Mouse (Mus musculus): ENCODE data around the gene Krtap4-8. TPM values are rescaled to one million over a fixed set of nuclear protein-coding genes. Genes with fewer than 3 reads are reported as not detected.
"Not testable (repeated sequence)": the region's sequence is repeated elsewhere in the genome, so short reads cannot be mapped to it uniquely, and the experiment has no call there.

Gene Krtap4-8
- not detected in 2 replicates for polyA plus RNA-seq (2014; fragmentation: Nextera tagmentation; extraction: Ambion mirVana)

GRCm38 (mm10) chr11:99780604-99781003, at the start of gene Krtap4-8:
Gene Krtap4-8, minus strand, starts transcription at chr11:99780704.
- H3K4me1 ChIP-seq (ENCODE audit: control insufficient read depth, insufficient read depth, low read length) = no peaks in the 10 kb centered on the region
- H3K36me3 ChIP-seq (ENCODE audit: control insufficient read depth, insufficient read depth, low read length) = no peaks in the 10 kb centered on the region
- WGBS = 94% methylated on average over 2 of the region's 2 CpGs
- ATAC-seq (ENCODE audit: low FRiP score, low TSS enrichment) = no peak
- no peaks in the 10 kb centered on the region for H3K27me3 ChIP-seq (ENCODE audit: control insufficient read depth, insufficient read depth, low read length)
- H3K9me3 ChIP-seq (ENCODE audit: control insufficient read depth, low read length) = no peaks in the 10 kb centered on the region
- no peak within 1 kb of the TSS for H3K4me2 ChIP-seq (ENCODE audit: low read length)
- H3K4me3 ChIP-seq (replicated peaks; ENCODE audit: low read depth, low read length) = no peak within 1 kb of the TSS
- DNase-seq = no peak
- no peak within 1 kb of the TSS for H3K9ac ChIP-seq (replicated peaks; ENCODE audit: low read length)
- no peak within 1 kb of the TSS for H3K27ac ChIP-seq (replicated peaks; ENCODE audit: low read depth, low read length)

- not testable (repeated sequence) for H3K36me3 ChIP-seq (ENCODE audit: control insufficient read depth, insufficient read depth, low read length); H3K9ac ChIP-seq (replicated peaks; ENCODE audit: low read length); H3K4me3 ChIP-seq (replicated peaks; ENCODE audit: low read depth, low read length); H3K4me1 ChIP-seq (ENCODE audit: control insufficient read depth, insufficient read depth, low read length); H3K27me3 ChIP-seq (ENCODE audit: control insufficient read depth, insufficient read depth, low read length); DNase-seq; H3K4me2 ChIP-seq (ENCODE audit: low read length); ATAC-seq (ENCODE audit: low FRiP score, low TSS enrichment); H3K9me3 ChIP-seq (ENCODE audit: control insufficient read depth, low read length); H3K27ac ChIP-seq (replicated peaks; ENCODE audit: low read depth, low read length)
- 86% methylated on average over 2 of the region's 2 CpGs for WGBS
Observed at GRCm38 (mm10) chr11:99815566-99815965, 35.1 kb upstream of the Krtap4-8 start, which contains the start of gene Gm11564. Gene Gm11564, minus strand, starts transcription at chr11:99815666.

DNA sequence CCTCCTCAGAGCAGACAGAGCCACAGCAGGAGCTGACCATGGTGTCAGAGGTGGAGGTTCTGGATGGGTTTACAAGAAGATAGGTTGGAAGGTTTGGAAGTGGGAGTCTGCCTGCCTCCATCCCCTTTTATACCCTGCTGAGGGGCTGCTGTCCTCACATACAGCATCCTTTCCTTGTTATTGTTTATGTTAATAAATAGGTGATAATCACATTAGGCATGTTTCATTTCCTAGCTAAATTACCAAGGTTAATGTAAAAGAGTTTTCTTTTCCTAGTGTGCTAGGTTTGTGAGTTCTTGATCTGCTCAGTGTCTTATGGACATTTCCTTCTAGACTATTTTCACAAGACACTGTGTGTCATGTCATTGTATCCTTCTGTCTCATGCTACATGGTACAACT, 29.3 kb upstream of the Krtap4-8 start, which contains the start of gene Krtap4-13:
Gene Krtap4-13 (minus strand): TSS at position 101 of the 400 bp plus-strand sequence.
- H3K27me3 ChIP-seq (ENCODE audit: control insufficient read depth, insufficient read depth, low read length); H3K4me2 ChIP-seq (ENCODE audit: low read length); ATAC-seq (ENCODE audit: low FRiP score, low TSS enrichment); H3K4me1 ChIP-seq (ENCODE audit: control insufficient read depth, insufficient read depth, low read length); H3K27ac ChIP-seq (replicated peaks; ENCODE audit: low read depth, low read length); H3K9ac ChIP-seq (replicated peaks; ENCODE audit: low read length); H3K4me3 ChIP-seq (replicated peaks; ENCODE audit: low read depth, low read length); H3K36me3 ChIP-seq (ENCODE audit: control insufficient read depth, insufficient read depth, low read length); H3K9me3 ChIP-seq (ENCODE audit: control insufficient read depth, low read length); DNase-seq: not testable (repeated sequence)

DNA sequence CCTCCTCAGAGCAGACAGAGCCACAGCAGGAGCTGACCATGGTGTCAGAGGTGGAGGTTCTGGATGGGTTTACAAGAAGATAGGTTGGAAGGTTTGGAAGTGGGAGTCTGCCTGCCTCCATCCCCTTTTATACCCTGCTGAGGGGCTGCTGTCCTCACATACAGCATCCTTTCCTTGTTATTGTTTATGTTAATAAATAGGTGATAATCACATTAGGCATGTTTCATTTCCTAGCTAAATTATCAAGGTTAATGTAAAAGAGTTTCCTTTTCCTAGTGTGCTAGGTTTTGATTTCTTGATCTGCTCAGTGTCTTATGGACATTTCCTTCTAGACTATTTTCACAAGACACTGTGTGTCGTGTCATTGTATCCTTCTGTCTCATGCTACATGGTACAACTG, 23.8 kb upstream of the Krtap4-8 start, which contains the start of gene Gm11554:
Gene Gm11554 (minus strand): TSS at position 101 of the 400 bp plus-strand sequence.
- H3K9ac ChIP-seq (replicated peaks; ENCODE audit: low read length); H3K4me1 ChIP-seq (ENCODE audit: control insufficient read depth, insufficient read depth, low read length); DNase-seq; H3K27me3 ChIP-seq (ENCODE audit: control insufficient read depth, insufficient read depth, low read length); H3K27ac ChIP-seq (replicated peaks; ENCODE audit: low read depth, low read length); H3K4me3 ChIP-seq (replicated peaks; ENCODE audit: low read depth, low read length); ATAC-seq (ENCODE audit: low FRiP score, low TSS enrichment); H3K36me3 ChIP-seq (ENCODE audit: control insufficient read depth, insufficient read depth, low read length); H3K4me2 ChIP-seq (ENCODE audit: low read length); H3K9me3 ChIP-seq (ENCODE audit: control insufficient read depth, low read length): not testable (repeated sequence)
- no CpG with 5 or more reads among the region's 1 CpGs for WGBS

GRCm38 (mm10) chr11:99798832-99799231, 18.3 kb upstream of the Krtap4-8 start, which contains the start of gene Gm11569:
Gene Gm11569, minus strand, starts transcription at chr11:99798932.
- DNase-seq; H3K9me3 ChIP-seq (ENCODE audit: control insufficient read depth, low read length); H3K9ac ChIP-seq (replicated peaks; ENCODE audit: low read length); H3K27me3 ChIP-seq (ENCODE audit: control insufficient read depth, insufficient read depth, low read length); H3K36me3 ChIP-seq (ENCODE audit: control insufficient read depth, insufficient read depth, low read length); H3K27ac ChIP-seq (replicated peaks; ENCODE audit: low read depth, low read length); H3K4me3 ChIP-seq (replicated peaks; ENCODE audit: low read depth, low read length); ATAC-seq (ENCODE audit: low FRiP score, low TSS enrichment); H3K4me2 ChIP-seq (ENCODE audit: low read length); H3K4me1 ChIP-seq (ENCODE audit: control insufficient read depth, insufficient read depth, low read length): not testable (repeated sequence)
- WGBS = no CpG with 5 or more reads among the region's 1 CpGs

- ATAC-seq (ENCODE audit: low FRiP score, low TSS enrichment) = no peak
- Histone ChIP-seq H3K4me3 (replicated peaks; ENCODE audit: low read depth, low read length) (no peak within 1 kb of the TSS), H3K36me3 (ENCODE audit: control insufficient read depth, insufficient read depth, low read length) (no peaks in the 10 kb centered on the region), H3K27me3 (ENCODE audit: control insufficient read depth, insufficient read depth, low read length) (no peaks in the 10 kb centered on the region), H3K4me1 (ENCODE audit: control insufficient read depth, insufficient read depth, low read length) (no peaks in the 10 kb centered on the region), H3K9me3 (ENCODE audit: control insufficient read depth, low read length) (no peaks in the 10 kb centered on the region), H3K27ac (replicated peaks; ENCODE audit: low read depth, low read length) (no peak within 1 kb of the TSS), H3K9ac (replicated peaks; ENCODE audit: low read length) (no peak within 1 kb of the TSS), H3K4me2 (ENCODE audit: low read length) (no peak within 1 kb of the TSS)
- no peak for DNase-seq
- 83% methylated on average over 2 of the region's 2 CpGs for WGBS
Observed at GRCm38 (mm10) chr11:99793367-99793766, 12.9 kb upstream of the Krtap4-8 start, which contains the start of gene Gm11596. Gene Gm11596, minus strand, starts transcription at chr11:99793467.

GRCm38 (mm10) chr11:99784900-99785299, 4.4 kb upstream of the Krtap4-8 start, which contains the start of gene Krtap4-9:
Gene Krtap4-9, plus strand, starts transcription at chr11:99785200.
- H3K9ac ChIP-seq (replicated peaks; ENCODE audit: low read length); ATAC-seq (ENCODE audit: low FRiP score, low TSS enrichment); H3K36me3 ChIP-seq (ENCODE audit: control insufficient read depth, insufficient read depth, low read length); H3K27ac ChIP-seq (replicated peaks; ENCODE audit: low read depth, low read length); H3K27me3 ChIP-seq (ENCODE audit: control insufficient read depth, insufficient read depth, low read length); DNase-seq; H3K4me1 ChIP-seq (ENCODE audit: control insufficient read depth, insufficient read depth, low read length); H3K9me3 ChIP-seq (ENCODE audit: control insufficient read depth, low read length); H3K4me2 ChIP-seq (ENCODE audit: low read length); H3K4me3 ChIP-seq (replicated peaks; ENCODE audit: low read depth, low read length): not testable (repeated sequence)

DNA sequence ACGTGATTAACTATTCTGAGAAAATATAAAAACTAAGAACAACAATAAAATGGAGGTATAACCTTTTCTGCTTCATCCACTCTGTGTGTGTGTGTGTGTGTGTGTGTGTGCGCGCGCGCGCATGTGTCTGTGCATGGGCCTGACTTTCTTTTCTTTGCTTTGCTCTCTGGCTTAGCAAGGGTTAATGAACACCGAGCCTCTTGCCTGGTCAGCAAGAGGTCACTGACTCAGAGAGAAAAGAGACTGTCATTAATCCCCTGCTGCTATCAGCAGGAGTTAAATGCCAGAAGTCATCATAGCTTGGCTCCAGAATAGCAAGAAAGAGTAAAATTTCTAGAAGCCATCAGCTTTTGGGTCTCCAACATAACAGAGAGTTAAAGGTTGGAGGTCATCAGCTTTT, 2.1 kb downstream of the Krtap4-8 start:
- no peak overlapping the region for H3K4me2 ChIP-seq (ENCODE audit: low read length)
- H3K27me3 ChIP-seq (ENCODE audit: control insufficient read depth, insufficient read depth, low read length) = no peaks in the 10 kb centered on the region
- no peak overlapping the region for H3K4me3 ChIP-seq (replicated peaks; ENCODE audit: low read depth, low read length)
- H3K9ac ChIP-seq (replicated peaks; ENCODE audit: low read length) = no peak overlapping the region
- H3K9me3 ChIP-seq (ENCODE audit: control insufficient read depth, low read length) = no peaks in the 10 kb centered on the region
- no peak for DNase-seq
- ATAC-seq (ENCODE audit: low FRiP score, low TSS enrichment) = no peak
- WGBS = 50% methylated on average over 7 of the region's 7 CpGs
- H3K4me1 ChIP-seq (ENCODE audit: control insufficient read depth, insufficient read depth, low read length) = no peaks in the 10 kb centered on the region
- H3K36me3 ChIP-seq (ENCODE audit: control insufficient read depth, insufficient read depth, low read length) = no peaks in the 10 kb centered on the region
- H3K27ac ChIP-seq (replicated peaks; ENCODE audit: low read depth, low read length) = no peak overlapping the region

DNA sequence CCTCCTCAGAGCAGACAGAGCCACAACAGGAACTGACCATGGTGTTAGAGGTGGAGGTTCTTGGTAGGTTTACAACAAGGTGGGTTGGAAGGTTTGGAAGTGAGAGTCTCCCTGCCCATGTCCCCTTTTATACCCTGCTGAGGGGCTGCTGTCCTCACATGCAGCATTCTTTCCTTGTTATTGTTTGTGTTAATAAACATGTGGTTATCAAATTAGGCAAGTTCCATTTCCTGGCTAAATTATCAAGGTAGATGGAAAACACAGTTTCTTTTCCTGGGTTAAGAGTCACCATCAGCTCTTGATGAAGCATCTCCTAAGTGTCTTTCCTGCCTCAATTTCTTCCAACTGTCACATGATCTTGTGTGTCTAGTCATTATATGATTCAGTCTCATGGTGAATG, 7.7 kb downstream of the Krtap4-8 start, which contains the start of gene Gm11595:
Gene Gm11595 (minus strand): TSS at position 101 of the 400 bp plus-strand sequence.
- H3K9me3 ChIP-seq (ENCODE audit: control insufficient read depth, low read length); H3K9ac ChIP-seq (replicated peaks; ENCODE audit: low read length); H3K4me2 ChIP-seq (ENCODE audit: low read length); ATAC-seq (ENCODE audit: low FRiP score, low TSS enrichment); DNase-seq; H3K36me3 ChIP-seq (ENCODE audit: control insufficient read depth, insufficient read depth, low read length); H3K27ac ChIP-seq (replicated peaks; ENCODE audit: low read depth, low read length); H3K27me3 ChIP-seq (ENCODE audit: control insufficient read depth, insufficient read depth, low read length); H3K4me1 ChIP-seq (ENCODE audit: control insufficient read depth, insufficient read depth, low read length); H3K4me3 ChIP-seq (replicated peaks; ENCODE audit: low read depth, low read length): not testable (repeated sequence)

Measured in midbrain, embryonic 14.5 days (tissue).